In genomic region chr16:79168193-79168592, GRCm38 (mm10) we compare ENCODE assay signal across 9 mouse cellular contexts.
DNase-seq lines count a peak whose midpoint lies in the region; ATAC-seq and TF ChIP-seq lines count a peak whose summit lies in the region.
"Had no signal": no experiment of that assay in that cellular context is flagged by ENCODE, and none has a peak within 500 bp of the region (broad histone marks: within the 10 kb centered on the region; RNA-seq: fewer than 3 reads in every experiment).

No protein-coding gene starts in this region.

- H3K36me3 ChIP-seq in ES-Bruce4 (ENCODE audit: control insufficient read depth, insufficient read depth, low read length, poor library complexity, severe bottlenecking): no peaks in the 10 kb centered on the region
- no peaks in the 10 kb centered on the region for H3K36me3 ChIP-seq in forebrain, embryonic 15.5 days
- H3K36me3 ChIP-seq in liver, embryonic 11.5 days (ENCODE audit: control insufficient read depth, insufficient read depth, low read length): no peaks in the 10 kb centered on the region
- H3K36me3 ChIP-seq: limb, embryonic 12.5 days had no signal

- no peaks in the 10 kb centered on the region for H3K27me3 ChIP-seq in ES-Bruce4 (ENCODE audit: control insufficient read depth, insufficient read depth, low read length, poor library complexity, severe bottlenecking)
- H3K27me3 ChIP-seq in forebrain, embryonic 15.5 days: no peaks in the 10 kb centered on the region
- no peaks in the 10 kb centered on the region for H3K27me3 ChIP-seq in liver, embryonic 11.5 days (replicated peaks; ENCODE audit: control insufficient read depth, insufficient read depth, low read length)
- H3K27me3 ChIP-seq: limb, embryonic 12.5 days had no signal

- no peak overlapping the region for H3K9ac ChIP-seq in ES-Bruce4 (ENCODE audit: low read depth, poor library complexity, severe bottlenecking)
- H3K9ac ChIP-seq in forebrain, embryonic 15.5 days (replicated peaks): no peak overlapping the region
- H3K9ac ChIP-seq in liver, embryonic 11.5 days (ENCODE audit: low read depth, low read length): no peak overlapping the region
- H3K9ac ChIP-seq: limb, embryonic 12.5 days had no signal

- H3K9me3 ChIP-seq in ES-Bruce4 (replicated peaks; ENCODE audit: control insufficient read depth, insufficient read depth, low read length, poor library complexity, severe bottlenecking): no peaks in the 10 kb centered on the region
- no peaks in the 10 kb centered on the region for H3K9me3 ChIP-seq in forebrain, embryonic 15.5 days
- H3K9me3 ChIP-seq in liver, embryonic 11.5 days (ENCODE audit: control insufficient read depth, low read length): no peaks in the 10 kb centered on the region
- H3K9me3 ChIP-seq: limb, embryonic 12.5 days had no signal

- ATAC-seq in forebrain, embryonic 15.5 days (replicated peaks): peak; percentile 80; the same call in 1 of the 2 replicates
- ATAC-seq in liver, embryonic 11.5 days (replicated peaks; ENCODE audit: low FRiP score): no peak
- ATAC-seq in erythroblast, adult 5-6 weeks (replicated peaks; ENCODE audit: low FRiP score, poor library complexity, severe bottlenecking): no peak

- WGBS in forebrain, embryonic 15.5 days: 15% methylated on average over 8 of the region's 8 CpGs
- WGBS in liver, embryonic 11.5 days: 20% methylated on average over 8 of the region's 8 CpGs

- no peak overlapping the region for H3K4me2 ChIP-seq in forebrain, embryonic 15.5 days (replicated peaks)
- no peak overlapping the region for H3K4me2 ChIP-seq in liver, embryonic 11.5 days
- H3K4me2 ChIP-seq: limb, embryonic 12.5 days had no signal

- no peak overlapping the region for H3K4me3 ChIP-seq in ES-Bruce4 (ENCODE audit: low read depth, low read length)
- H3K4me3 ChIP-seq in forebrain, embryonic 15.5 days: no peak overlapping the region
- no peak overlapping the region for H3K4me3 ChIP-seq in liver, embryonic 11.5 days (ENCODE audit: low read depth, low read length)
- H3K4me3 ChIP-seq: limb, embryonic 12.5 days had no signal

- H3K4me1 ChIP-seq in ES-Bruce4 (ENCODE audit: control insufficient read depth, insufficient read depth, low read length): no peaks in the 10 kb centered on the region
- H3K4me1 ChIP-seq in forebrain, embryonic 15.5 days: no peaks in the 10 kb centered on the region
- H3K4me1 ChIP-seq in liver, embryonic 11.5 days (replicated peaks; ENCODE audit: control insufficient read depth, insufficient read depth, low read length): no peaks in the 10 kb centered on the region
- H3K4me1 ChIP-seq: limb, embryonic 12.5 days had no signal

- no peak for TF ChIP-seq EP300 in ES-Bruce4 (IDR thresholded peaks at IDR 0.05; ENCODE audit: insufficient read depth, low read depth, low read length)

- H3K27ac ChIP-seq in ES-Bruce4 (ENCODE audit: insufficient read depth, low read length): no peak overlapping the region
- no peak overlapping the region for H3K27ac ChIP-seq in forebrain, embryonic 15.5 days (replicated peaks)
- H3K27ac ChIP-seq in liver, embryonic 11.5 days (ENCODE audit: low read depth, low read length): no peak overlapping the region
- H3K27ac ChIP-seq: limb, embryonic 12.5 days had no signal

- peak; percentile 64 for DNase-seq in 416B (ENCODE audit: low read depth)
- DNase-seq in c-Kit-positive CD71-positive TER-119-positive erythroid progenitor cells, embryonic 14.5 days (ENCODE audit: low spot score): peak; percentile 29
- peak; percentile 60 for DNase-seq in kidney, postnatal 14 days
- DNase-seq in liver, embryonic 11.5 days (ENCODE audit: low spot score): peak; percentile 34
- DNase-seq in right cerebral cortex, postnatal 14 days: peak; percentile 92

- peak; percentile 37 for TF ChIP-seq CTCF in ES-Bruce4 (IDR thresholded peaks at IDR 0.05; ENCODE audit: low read depth, low read length)

- TF ChIP-seq POLR2A in ES-Bruce4 (IDR thresholded peaks at IDR 0.05; ENCODE audit: insufficient read depth, low read length): no peak

Comparison
In these comparisons a context has a peak if more than half of its experiments do, and no peak if none do; other contexts are left out.
1. DNase-seq: peak in every context shown above with its lines; median percentile 92 in right cerebral cortex, postnatal 14 days; 64 in 416B; 60 in kidney, postnatal 14 days; 34 in liver, embryonic 11.5 days; 29 in c-Kit-positive CD71-positive TER-119-positive erythroid progenitor cells, embryonic 14.5 days.